ENCODE assay signal across 10 mouse cellular contexts in the genomic region with DNA sequence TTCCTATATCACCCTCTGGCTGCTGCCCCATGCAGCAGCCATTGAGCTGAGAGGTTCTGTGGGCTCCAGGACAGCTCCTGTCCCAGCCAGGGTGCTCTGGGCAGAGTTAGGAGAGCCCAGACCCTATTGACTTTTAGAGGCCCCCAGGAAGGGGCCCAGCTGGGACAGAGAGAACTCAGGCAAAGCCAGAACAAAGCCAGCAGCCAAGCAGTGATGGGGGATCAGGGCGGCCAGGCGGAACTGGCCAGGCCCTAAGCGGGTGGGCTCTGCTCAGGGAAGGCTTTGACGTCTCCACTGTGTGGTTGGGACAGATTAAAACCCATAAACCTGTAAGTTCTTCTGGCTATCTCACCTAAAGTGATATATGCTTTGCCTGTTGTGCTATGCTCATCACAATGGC. TPM values are rescaled to one million over a fixed set of nuclear protein-coding genes. Genes with fewer than 3 reads are reported as not detected.
DNase-seq lines count a peak whose midpoint lies in the region; ATAC-seq and TF ChIP-seq lines count a peak whose summit lies in the region.
"Had no signal": no experiment of that assay in that cellular context is flagged by ENCODE, and none has a peak within 500 bp of the region (broad histone marks: within the 10 kb centered on the region; RNA-seq: fewer than 3 reads in every experiment).

No protein-coding gene starts in this region.

- DNase-seq in heart, postnatal 0 days (ENCODE audit: low spot score) = no peak
- no peak for DNase-seq in heart, postnatal 10 days
- DNase-seq in left cerebral cortex, adult 9 months (ENCODE audit: low spot score in 2 of 2) = no peak
- DNase-seq in cerebellum, postnatal 25 days = no peak
- no peak for DNase-seq in gastrocnemius, postnatal 14 days
- DNase-seq: lung, postnatal 14 days had no signal

- no peak overlapping the region for H3K4me3 ChIP-seq in heart, postnatal 0 days (ENCODE audit: low read depth, low read length)
- H3K4me3 ChIP-seq in embryonic facial prominence, embryonic 15.5 days (replicated peaks) = no peak overlapping the region; the same call in 1 of the 2 replicates
- H3K4me3 ChIP-seq in intestine, embryonic 15.5 days (replicated peaks) = peak overlapping the region; percentile 88
- H3K4me3 ChIP-seq in midbrain, embryonic 15.5 days = peak overlapping the region; percentile 74; the same call in 1 of the 2 replicates

- H3K27me3 ChIP-seq in heart, postnatal 0 days (ENCODE audit: control insufficient read depth, insufficient read depth, low read length) = no peaks in the 10 kb centered on the region
- H3K27me3 ChIP-seq in embryonic facial prominence, embryonic 15.5 days = no peaks in the 10 kb centered on the region
- H3K27me3 ChIP-seq in intestine, embryonic 15.5 days (replicated peaks) = no peaks in the 10 kb centered on the region
- peaks cover 3% of the 10 kb centered on the region; the same call in 1 of the 2 replicates for H3K27me3 ChIP-seq in midbrain, embryonic 15.5 days (replicated peaks)
- H3K27me3 ChIP-seq: CH12.LX had no signal

- H3K4me1 ChIP-seq in heart, postnatal 0 days (ENCODE audit: control insufficient read depth, insufficient read depth) = peaks cover 29% of the 10 kb centered on the region
- H3K4me1 ChIP-seq in embryonic facial prominence, embryonic 15.5 days = peaks cover 68% of the 10 kb centered on the region
- H3K4me1 ChIP-seq in intestine, embryonic 15.5 days (replicated peaks) = peaks cover 60% of the 10 kb centered on the region
- H3K4me1 ChIP-seq in midbrain, embryonic 15.5 days = peaks cover 54% of the 10 kb centered on the region

- intact Hi-C loops in heart, postnatal 10 days (cut with DNase I) = no loop called here
- intact Hi-C loops in gastrocnemius, postnatal 14 days (cut with DNase I; ENCODE audit: low total_unique reads) = loop anchor here (10.0 kb wide), 1 partner anchor 86 kb away; the partner anchor contains the start of genes Abhd8, Dda1 and Mrpl34

- ATAC-seq in heart, postnatal 0 days (ENCODE audit: insufficient read depth, low read depth) = no peak
- no peak for ATAC-seq in embryonic facial prominence, embryonic 15.5 days (ENCODE audit: insufficient number of reproducible peaks, low FRiP score, low TSS enrichment, low read depth)
- ATAC-seq in intestine, embryonic 15.5 days = no peak
- no peak for ATAC-seq in midbrain, embryonic 15.5 days (replicated peaks)

- no peaks in the 10 kb centered on the region for H3K9me3 ChIP-seq in heart, postnatal 0 days (replicated peaks; ENCODE audit: control insufficient read depth, low read length)
- H3K9me3 ChIP-seq in embryonic facial prominence, embryonic 15.5 days (replicated peaks) = no peaks in the 10 kb centered on the region
- no peaks in the 10 kb centered on the region for H3K9me3 ChIP-seq in intestine, embryonic 15.5 days
- H3K9me3 ChIP-seq in midbrain, embryonic 15.5 days = no peaks in the 10 kb centered on the region

- H3K27ac ChIP-seq in heart, postnatal 0 days (ENCODE audit: low read depth) = no peak overlapping the region
- no peak overlapping the region for H3K27ac ChIP-seq in embryonic facial prominence, embryonic 15.5 days (replicated peaks)
- 0 out of 2 replicates have a peak overlapping the region, but pooled peaks have one; percentile 4 for H3K27ac ChIP-seq in intestine, embryonic 15.5 days
- no peak overlapping the region for H3K27ac ChIP-seq in midbrain, embryonic 15.5 days

- TF ChIP-seq EP300 in heart, postnatal 0 days (IDR thresholded peaks at IDR 0.05; ENCODE audit: low read depth) = no peak

- no peak for TF ChIP-seq CTCF in heart, postnatal 0 days (IDR thresholded peaks at IDR 0.05; ENCODE audit: low read depth)

- peak overlapping the region; percentile 80 for H3K9ac ChIP-seq in heart, postnatal 0 days (replicated peaks; ENCODE audit: low read depth, low read length)
- H3K9ac ChIP-seq in embryonic facial prominence, embryonic 15.5 days = no peak overlapping the region
- H3K9ac ChIP-seq in intestine, embryonic 15.5 days = peak overlapping the region; percentile 92
- 0 out of 2 replicates have a peak overlapping the region, but pooled peaks have one; percentile 76 for H3K9ac ChIP-seq in midbrain, embryonic 15.5 days

- WGBS in heart, postnatal 0 days = 80% methylated on average over 4 of the region's 4 CpGs
- 59% methylated on average over 4 of the region's 4 CpGs for WGBS in embryonic facial prominence, embryonic 15.5 days
- WGBS in intestine, embryonic 15.5 days = 73% methylated on average over 4 of the region's 4 CpGs
- WGBS in midbrain, embryonic 15.5 days = 26% methylated on average over 4 of the region's 4 CpGs

- H3K36me3 ChIP-seq in heart, postnatal 0 days (replicated peaks; ENCODE audit: control insufficient read depth, insufficient read depth, low read length) = peaks cover 29% of the 10 kb centered on the region
- peaks cover 16% of the 10 kb centered on the region for H3K36me3 ChIP-seq in embryonic facial prominence, embryonic 15.5 days
- H3K36me3 ChIP-seq in intestine, embryonic 15.5 days = peaks cover 25% of the 10 kb centered on the region
- H3K36me3 ChIP-seq in midbrain, embryonic 15.5 days (replicated peaks) = no peaks in the 10 kb centered on the region

- H3K4me2 ChIP-seq in heart, postnatal 0 days (ENCODE audit: low read depth, low read length) = peak overlapping the region; percentile 100; the same call in 1 of the 2 replicates
- peak overlapping the region; percentile 98 for H3K4me2 ChIP-seq in embryonic facial prominence, embryonic 15.5 days (replicated peaks)
- peak overlapping the region; percentile 90 for H3K4me2 ChIP-seq in intestine, embryonic 15.5 days (replicated peaks)
- H3K4me2 ChIP-seq in midbrain, embryonic 15.5 days = peak overlapping the region; percentile 93

RNA-seq across cellular contexts. Expression of gene Nr2f6, which starts 2.8 kb away (rescaled TPM):
- 162 and 174 TPM in 2 replicates for total RNA-seq in heart, postnatal 0 days (2014; rRNA removed; ENCODE audit: low replicate concordance)
- polyA plus RNA-seq in heart, postnatal 0 days (2015; fragmentation: Nextera tagmentation; extraction: Ambion mirVana) = 38.3 and 40.5 TPM in 2 replicates
- total RNA-seq in heart, postnatal 10 days (2021) = 10 to 100 TPM; 57.8 to 60.1 TPM
- 59.0 and 61.2 TPM in 2 replicates for polyA plus RNA-seq in embryonic facial prominence, embryonic 15.5 days (2015; fragmentation: Nextera tagmentation; extraction: Ambion mirVana)
- 81.1 and 85.7 TPM in 2 replicates for polyA plus RNA-seq in intestine, embryonic 15.5 days (2015; fragmentation: Nextera tagmentation; extraction: Ambion mirVana)
- polyA plus RNA-seq in midbrain, embryonic 15.5 days (2015; fragmentation: Nextera tagmentation; extraction: Ambion mirVana) = 25.0 and 28.7 TPM in 2 replicates
- total RNA-seq in gastrocnemius, postnatal 14 days (2021) = 10 to 100 TPM; 16.0 to 21.5 TPM

RNA-seq across cellular contexts. Expression of gene Ocel1, which starts 7.9 kb away (rescaled TPM):
- 10.2 and 10.6 TPM in 2 replicates for total RNA-seq in heart, postnatal 0 days (2014; rRNA removed; ENCODE audit: low replicate concordance)
- 5.7 and 5.9 TPM in 2 replicates for polyA plus RNA-seq in heart, postnatal 0 days (2015; fragmentation: Nextera tagmentation; extraction: Ambion mirVana)
- total RNA-seq in heart, postnatal 10 days (2021) = 10 to 100 TPM; 10.8 to 11.3 TPM
- polyA plus RNA-seq in embryonic facial prominence, embryonic 15.5 days (2015; fragmentation: Nextera tagmentation; extraction: Ambion mirVana) = 7.1 and 8.5 TPM in 2 replicates
- polyA plus RNA-seq in intestine, embryonic 15.5 days (2015; fragmentation: Nextera tagmentation; extraction: Ambion mirVana) = 6.7 and 7.9 TPM in 2 replicates
- polyA plus RNA-seq in midbrain, embryonic 15.5 days (2015; fragmentation: Nextera tagmentation; extraction: Ambion mirVana) = 6.5 and 6.8 TPM in 2 replicates
- 1 to 10 TPM; 5.9 to 7.5 TPM for total RNA-seq in gastrocnemius, postnatal 14 days (2021)

RNA-seq across cellular contexts. Expression of gene Use1, which starts 12.4 kb away (rescaled TPM):
- 91.3 and 127 TPM in 2 replicates for total RNA-seq in heart, postnatal 0 days (2014; rRNA removed; ENCODE audit: low replicate concordance)
- polyA plus RNA-seq in heart, postnatal 0 days (2015; fragmentation: Nextera tagmentation; extraction: Ambion mirVana) = 94.8 and 107 TPM in 2 replicates
- total RNA-seq in heart, postnatal 10 days (2021) = 100 to 1,000 TPM; 110 to 116 TPM
- polyA plus RNA-seq in embryonic facial prominence, embryonic 15.5 days (2015; fragmentation: Nextera tagmentation; extraction: Ambion mirVana) = 100 and 121 TPM in 2 replicates
- 93.5 and 93.8 TPM in 2 replicates for polyA plus RNA-seq in intestine, embryonic 15.5 days (2015; fragmentation: Nextera tagmentation; extraction: Ambion mirVana)
- polyA plus RNA-seq in midbrain, embryonic 15.5 days (2015; fragmentation: Nextera tagmentation; extraction: Ambion mirVana) = 117 and 119 TPM in 2 replicates
- 10 to 100 TPM; 96.4 to 100.0 TPM for total RNA-seq in gastrocnemius, postnatal 14 days (2021)

RNA-seq across cellular contexts. Expression of gene Ushbp1, which starts 16.6 kb away (rescaled TPM):
- 23.9 and 47.3 TPM in 2 replicates for total RNA-seq in heart, postnatal 0 days (2014; rRNA removed; ENCODE audit: low replicate concordance)
- polyA plus RNA-seq in heart, postnatal 0 days (2015; fragmentation: Nextera tagmentation; extraction: Ambion mirVana) = 21.6 and 22.1 TPM in 2 replicates
- 10 to 100 TPM; 38.0 to 42.7 TPM for total RNA-seq in heart, postnatal 10 days (2021)
- polyA plus RNA-seq in embryonic facial prominence, embryonic 15.5 days (2015; fragmentation: Nextera tagmentation; extraction: Ambion mirVana) = 11.6 and 12.7 TPM in 2 replicates
- 8.8 and 10.8 TPM in 2 replicates for polyA plus RNA-seq in intestine, embryonic 15.5 days (2015; fragmentation: Nextera tagmentation; extraction: Ambion mirVana)
- polyA plus RNA-seq in midbrain, embryonic 15.5 days (2015; fragmentation: Nextera tagmentation; extraction: Ambion mirVana) = 7.4 and 7.7 TPM in 2 replicates
- total RNA-seq in gastrocnemius, postnatal 14 days (2021) = 10 to 100 TPM; 11.0 to 12.9 TPM
- total RNA-seq: CH12.LX had no signal

RNA-seq across cellular contexts. Expression of gene Babam1, which starts 17.7 kb away (rescaled TPM):
- 99.2 and 155 TPM in 2 replicates for total RNA-seq in heart, postnatal 0 days (2014; rRNA removed; ENCODE audit: low replicate concordance)
- polyA plus RNA-seq in heart, postnatal 0 days (2015; fragmentation: Nextera tagmentation; extraction: Ambion mirVana) = 60.2 and 62.5 TPM in 2 replicates
- total RNA-seq in heart, postnatal 10 days (2021) = 10 to 100 TPM; 65.1 to 65.7 TPM
- 96.7 and 106 TPM in 2 replicates for polyA plus RNA-seq in embryonic facial prominence, embryonic 15.5 days (2015; fragmentation: Nextera tagmentation; extraction: Ambion mirVana)
- polyA plus RNA-seq in intestine, embryonic 15.5 days (2015; fragmentation: Nextera tagmentation; extraction: Ambion mirVana) = 97.8 and 99.8 TPM in 2 replicates
- polyA plus RNA-seq in midbrain, embryonic 15.5 days (2015; fragmentation: Nextera tagmentation; extraction: Ambion mirVana) = 101 and 102 TPM in 2 replicates
- 10 to 100 TPM; 61.3 to 66.5 TPM for total RNA-seq in gastrocnemius, postnatal 14 days (2021)

Comparison
In these comparisons a context has a peak if more than half of its experiments do, and no peak if none do; other contexts are left out.
1. H3K4me3 ChIP-seq: peak in intestine, embryonic 15.5 days (single experiment) and midbrain, embryonic 15.5 days (single experiment); none in heart, postnatal 0 days (single experiment) and embryonic facial prominence, embryonic 15.5 days (single experiment).
2. Peak in every context shown above with its lines, with median percentiles within 50 percentile points of each other: H3K4me2 ChIP-seq.